Mouse (Mus musculus): ENCODE data around the gene Gm1123. TPM values are rescaled to one million over a fixed set of nuclear protein-coding genes. Genes with fewer than 3 reads are reported as not detected.
A peak's percentile ranks its signal among the peaks of the same experiment; 100 is the strongest.

Gm1123 gene
- total RNA-seq (2018; cell fraction: chromatin; rRNA removed) = 1 to 10 TPM in 2 of 26 experiments, under 1 TPM in 4, not detected in 20; 0.55 to 1.5 (median 0.88) TPM
- under 1 TPM in 2 of 26 experiments, not detected in 24; 0.09 to 0.10 TPM for total RNA-seq (2018; cell fraction: cytosol; rRNA removed)
- total RNA-seq (2018; cell fraction: nucleus; rRNA removed) = 1 to 10 TPM in 3 of 26 experiments, under 1 TPM in 5, not detected in 18; 0.40 to 2.7 (median 0.81) TPM
- not detected in 3 replicates for polyA plus RNA-seq (2018)

- H3K27ac ChIP-seq = no peak within 1 kb of the TSS
- H3K79me2 ChIP-seq (ENCODE audit: inconsistent target) = no peaks in the 10 kb centered on the region
- no peak within 1 kb of the TSS for H3K4me3 ChIP-seq (ENCODE audit: inconsistent target)
- peaks cover 36% of the 10 kb centered on the region for H3K36me3 ChIP-seq (ENCODE audit: inconsistent target)
- WGBS (ENCODE audit: missing documents) = 88% methylated on average over 11 of the region's 12 CpGs
Measured at GRCm38 (mm10) chr9:99035575-99035974, at the start of gene Gm1123. Gene Gm1123 (minus strand): TSS chr9:99035715.

- 57% methylated on average over 4 of the region's 5 CpGs for WGBS (ENCODE audit: missing documents)
Measured at GRCm38 (mm10) chr9:99081718-99082117, 46.2 kb upstream of the Gm1123 start.

GRCm38 (mm10) chr9:99081308-99081707, 45.8 kb upstream of the Gm1123 start:
- H3K4me3 ChIP-seq (ENCODE audit: inconsistent target) = no peak overlapping the region
- H3K27ac ChIP-seq = peak overlapping the region; percentile 44
- peaks cover 4% of the 10 kb centered on the region; the same call in 1 of the 2 replicates for H3K36me3 ChIP-seq (ENCODE audit: inconsistent target)
- WGBS (ENCODE audit: missing documents) = 3% methylated on average over 2 of the region's 3 CpGs
- no peaks in the 10 kb centered on the region for H3K79me2 ChIP-seq (ENCODE audit: inconsistent target)

More at GRCm38 (mm10) chr9:99081718-99082117, 46.2 kb upstream of the Gm1123 start:
- no peaks in the 10 kb centered on the region for H3K79me2 ChIP-seq (ENCODE audit: inconsistent target)
- H3K36me3 ChIP-seq (ENCODE audit: inconsistent target) = peaks cover 8% of the 10 kb centered on the region; the same call in 1 of the 2 replicates
- no peak overlapping the region for H3K4me3 ChIP-seq (ENCODE audit: inconsistent target)
- peak overlapping the region; percentile 44; the same call in 1 of the 2 replicates for H3K27ac ChIP-seq

GRCm38 (mm10) chr9:99080657-99081056, 45.1 kb upstream of the Gm1123 start:
- no peaks in the 10 kb centered on the region for H3K36me3 ChIP-seq (ENCODE audit: inconsistent target)
- WGBS (ENCODE audit: missing documents) = 100% methylated on average over 2 of the region's 2 CpGs
- no peak overlapping the region for H3K4me3 ChIP-seq (ENCODE audit: inconsistent target)
- H3K27ac ChIP-seq = peak overlapping the region; percentile 29
- H3K79me2 ChIP-seq (ENCODE audit: inconsistent target) = no peaks in the 10 kb centered on the region

GRCm38 (mm10) chr9:99074462-99074861, 38.9 kb upstream of the Gm1123 start:
- 3% methylated on average over 2 of the region's 2 CpGs for WGBS (ENCODE audit: missing documents)
- no peaks in the 10 kb centered on the region for H3K79me2 ChIP-seq (ENCODE audit: inconsistent target)
- peak overlapping the region; percentile 45 for H3K27ac ChIP-seq
- no peak overlapping the region for H3K4me3 ChIP-seq (ENCODE audit: inconsistent target)
- H3K36me3 ChIP-seq (ENCODE audit: inconsistent target) = peaks cover 12% of the 10 kb centered on the region; the same call in 1 of the 2 replicates

- no peaks in the 10 kb centered on the region for H3K79me2 ChIP-seq (ENCODE audit: inconsistent target)
- WGBS (ENCODE audit: missing documents) = 23% methylated on average over 4 of the region's 4 CpGs
- peak overlapping the region; percentile 47 for H3K27ac ChIP-seq
- peaks cover 30% of the 10 kb centered on the region for H3K36me3 ChIP-seq (ENCODE audit: inconsistent target)
- no peak overlapping the region for H3K4me3 ChIP-seq (ENCODE audit: inconsistent target)
Measured at GRCm38 (mm10) chr9:99072538-99072937, 37.0 kb upstream of the Gm1123 start.

GRCm38 (mm10) chr9:99065311-99065710, 29.8 kb upstream of the Gm1123 start:
- WGBS (ENCODE audit: missing documents) = 98% methylated on average over 5 of the region's 5 CpGs
- no peak overlapping the region for H3K4me3 ChIP-seq (ENCODE audit: inconsistent target)
- H3K36me3 ChIP-seq (ENCODE audit: inconsistent target) = peaks cover 56% of the 10 kb centered on the region
- H3K27ac ChIP-seq = no peak overlapping the region
- H3K79me2 ChIP-seq (ENCODE audit: inconsistent target) = no peaks in the 10 kb centered on the region

GRCm38 (mm10) chr9:99064216-99064615, 28.7 kb upstream of the Gm1123 start:
- WGBS (ENCODE audit: missing documents) = 53% methylated on average over 2 of the region's 2 CpGs
- H3K4me3 ChIP-seq (ENCODE audit: inconsistent target) = no peak overlapping the region
- peaks cover 55% of the 10 kb centered on the region for H3K36me3 ChIP-seq (ENCODE audit: inconsistent target)
- H3K79me2 ChIP-seq (ENCODE audit: inconsistent target) = no peaks in the 10 kb centered on the region
- no peak overlapping the region for H3K27ac ChIP-seq

- no peak overlapping the region for H3K4me3 ChIP-seq (ENCODE audit: inconsistent target)
- H3K79me2 ChIP-seq (ENCODE audit: inconsistent target) = no peaks in the 10 kb centered on the region
- 43% methylated on average over 7 of the region's 7 CpGs for WGBS (ENCODE audit: missing documents)
- peaks cover 39% of the 10 kb centered on the region; the same call in 1 of the 2 replicates for H3K36me3 ChIP-seq (ENCODE audit: inconsistent target)
- H3K27ac ChIP-seq = no peak overlapping the region
Measured at GRCm38 (mm10) chr9:99062544-99062943, 27.0 kb upstream of the Gm1123 start.

GRCm38 (mm10) chr9:99057751-99058150, 22.2 kb upstream of the Gm1123 start:
- WGBS (ENCODE audit: missing documents) = 93% methylated on average over 3 of the region's 3 CpGs
- H3K27ac ChIP-seq = no peak overlapping the region
- H3K36me3 ChIP-seq (ENCODE audit: inconsistent target) = peaks cover 42% of the 10 kb centered on the region
- H3K79me2 ChIP-seq (ENCODE audit: inconsistent target) = no peaks in the 10 kb centered on the region
- H3K4me3 ChIP-seq (ENCODE audit: inconsistent target) = no peak overlapping the region

- Histone ChIP-seq H3K79me2 (ENCODE audit: inconsistent target) (no peaks in the 10 kb centered on the region), H3K4me3 (ENCODE audit: inconsistent target) (no peak overlapping the region), H3K27ac (no peak overlapping the region), H3K36me3 (ENCODE audit: inconsistent target) (peaks cover 79% of the 10 kb centered on the region)
- WGBS (ENCODE audit: missing documents) = 93% methylated on average over 6 of the region's 6 CpGs
Measured at GRCm38 (mm10) chr9:99049760-99050159, 14.2 kb upstream of the Gm1123 start.

GRCm38 (mm10) chr9:99048724-99049250, 13.3 kb upstream of the Gm1123 start:
- H3K36me3 ChIP-seq (ENCODE audit: inconsistent target) = peaks cover 79% of the 10 kb centered on the region
- no peaks in the 10 kb centered on the region for H3K79me2 ChIP-seq (ENCODE audit: inconsistent target)
- 92% methylated on average over 1 of the region's 1 CpGs for WGBS (ENCODE audit: missing documents)
- no peak overlapping the region for H3K4me3 ChIP-seq (ENCODE audit: inconsistent target)
- H3K27ac ChIP-seq = no peak overlapping the region

- 92% methylated on average over 8 of the region's 8 CpGs for WGBS (ENCODE audit: missing documents)
- Histone ChIP-seq H3K36me3 (ENCODE audit: inconsistent target) (peaks cover 83% of the 10 kb centered on the region), H3K4me3 (ENCODE audit: inconsistent target) (no peak overlapping the region), H3K27ac (no peak overlapping the region), H3K79me2 (ENCODE audit: inconsistent target) (no peaks in the 10 kb centered on the region)
Measured at GRCm38 (mm10) chr9:99044761-99045160, 9.2 kb upstream of the Gm1123 start.

- no peak overlapping the region for H3K4me3 ChIP-seq (ENCODE audit: inconsistent target)
- WGBS (ENCODE audit: missing documents) = 95% methylated on average over 4 of the region's 4 CpGs
- no peaks in the 10 kb centered on the region for H3K79me2 ChIP-seq (ENCODE audit: inconsistent target)
- H3K27ac ChIP-seq = no peak overlapping the region
- peaks cover 87% of the 10 kb centered on the region for H3K36me3 ChIP-seq (ENCODE audit: inconsistent target)
Measured at GRCm38 (mm10) chr9:99042641-99043040, 7.1 kb upstream of the Gm1123 start.

- 91% methylated on average over 8 of the region's 9 CpGs for WGBS (ENCODE audit: missing documents)
- H3K36me3 ChIP-seq (ENCODE audit: inconsistent target) = peaks cover 87% of the 10 kb centered on the region
Measured at GRCm38 (mm10) chr9:99041994-99042393, 6.5 kb upstream of the Gm1123 start.

More at GRCm38 (mm10) chr9:99041994-99042393, 6.5 kb upstream of the Gm1123 start:
- Histone ChIP-seq H3K27ac (no peak overlapping the region), H3K4me3 (ENCODE audit: inconsistent target) (no peak overlapping the region), H3K79me2 (ENCODE audit: inconsistent target) (no peaks in the 10 kb centered on the region)

Data from macrophage (primary cell).